Mouse (Mus musculus): ENCODE data around the gene Etv4.
A peak's percentile ranks its signal among the peaks of the same experiment; 100 is the strongest.

Etv4 gene

GRCm38 (mm10) chr11:101785143-101785851, at the start of gene Etv4:
Gene Etv4, minus strand, starts transcription at chr11:101785371.
- DNase-seq (ENCODE audit: low read depth, low spot score) = peak; percentile 98

- DNase-seq (ENCODE audit: low read depth, low spot score) = no peak
Measured at GRCm38 (mm10) chr11:101832001-101832400, 46.8 kb upstream of the Etv4 start.

- DNase-seq (ENCODE audit: low read depth, low spot score) = no peak
Measured at GRCm38 (mm10) chr11:101830616-101831015, 45.4 kb upstream of the Etv4 start.

- DNase-seq (ENCODE audit: low read depth, low spot score) = no peak
Measured at GRCm38 (mm10) chr11:101830112-101830511, 44.9 kb upstream of the Etv4 start.

- no peak for DNase-seq (ENCODE audit: low read depth, low spot score)
Measured at GRCm38 (mm10) chr11:101828718-101829117, 43.5 kb upstream of the Etv4 start.

GRCm38 (mm10) chr11:101823210-101823609, 38.0 kb upstream of the Etv4 start:
- DNase-seq (ENCODE audit: low read depth, low spot score) = no peak

GRCm38 (mm10) chr11:101820899-101821298, 35.7 kb upstream of the Etv4 start:
- DNase-seq (ENCODE audit: low read depth, low spot score) = no peak

- DNase-seq (ENCODE audit: low read depth, low spot score) = peak; percentile 70
Measured at GRCm38 (mm10) chr11:101819853-101820252, 34.7 kb upstream of the Etv4 start.

- DNase-seq (ENCODE audit: low read depth, low spot score) = no peak
Measured at GRCm38 (mm10) chr11:101815103-101816085, 30.2 kb upstream of the Etv4 start.

- peak; percentile 88 for DNase-seq (ENCODE audit: low read depth, low spot score)
Measured at GRCm38 (mm10) chr11:101814375-101815102, 29.4 kb upstream of the Etv4 start.

GRCm38 (mm10) chr11:101813259-101813658, 28.1 kb upstream of the Etv4 start:
- DNase-seq (ENCODE audit: low read depth, low spot score) = peak; percentile 63

GRCm38 (mm10) chr11:101809060-101809828, 24.1 kb upstream of the Etv4 start:
- DNase-seq (ENCODE audit: low read depth, low spot score) = no peak

- no peak for DNase-seq (ENCODE audit: low read depth, low spot score)
Measured at GRCm38 (mm10) chr11:101807266-101807665, 22.1 kb upstream of the Etv4 start.

GRCm38 (mm10) chr11:101806741-101807140, 21.6 kb upstream of the Etv4 start:
- DNase-seq (ENCODE audit: low read depth, low spot score) = no peak

GRCm38 (mm10) chr11:101805113-101805704, 20.0 kb upstream of the Etv4 start:
- DNase-seq (ENCODE audit: low read depth, low spot score) = no peak

- no peak for DNase-seq (ENCODE audit: low read depth, low spot score)
Measured at GRCm38 (mm10) chr11:101801386-101801785, 16.2 kb upstream of the Etv4 start.

- no peak for DNase-seq (ENCODE audit: low read depth, low spot score)
Measured at GRCm38 (mm10) chr11:101798083-101798482, 12.9 kb upstream of the Etv4 start.

- DNase-seq (ENCODE audit: low read depth, low spot score) = no peak
Measured at GRCm38 (mm10) chr11:101797355-101797754, 12.2 kb upstream of the Etv4 start.

GRCm38 (mm10) chr11:101790811-101791526, 5.8 kb upstream of the Etv4 start:
- no peak for DNase-seq (ENCODE audit: low read depth, low spot score)

GRCm38 (mm10) chr11:101787432-101787831, 2.3 kb upstream of the Etv4 start:
- DNase-seq (ENCODE audit: low read depth, low spot score) = peak; percentile 89
